Mouse (Mus musculus): ENCODE measurements around the gene Olfr315.
"Not testable (repeated sequence)": the region's sequence is repeated elsewhere in the genome, so short reads cannot be mapped to it uniquely, and the experiment has no call there.

Olfr315 gene

GRCm38 (mm10) chr11:58828937-58829336, 55.9 kb downstream of the Olfr315 start, which contains the start of gene Olfr312:
TSS of gene Olfr312 (plus strand) at chr11:58829237.
- DNase-seq, result not testable (repeated sequence)

GRCm38 (mm10) chr11:58829764-58830163, 56.8 kb downstream of the Olfr315 start:
- no peak for DNase-seq

Data from kidney, adult 11 months (tissue).